In genomic region chr8:83227336-83227735, GRCm38 (mm10) we compare ENCODE assay signal across 14 mouse cellular contexts.
"Had no signal": no experiment of that assay in that cellular context is flagged by ENCODE, and none has a peak within 500 bp of the region (broad histone marks: within the 10 kb centered on the region; RNA-seq: fewer than 3 reads in every experiment).

No protein-coding gene starts in this region.

- H3K27ac ChIP-seq: kidney, postnatal 0 days; limb, embryonic 12.5 days; liver, embryonic 14.5 days; macrophage; midbrain, embryonic 12.5 days; neural tube, embryonic 12.5 days had no signal

- H3K9me3 ChIP-seq: limb, embryonic 12.5 days; megakaryocyte, embryonic 14.5 days; midbrain, embryonic 12.5 days; neural tube, embryonic 12.5 days had no signal

- DNase-seq: kidney, adult 11 months; kidney, adult 9 months; kidney, postnatal 36 days; layer of hippocampus, adult 9-11 months; layer of hippocampus, postnatal 36 days; lung, embryonic 14.5 days; thymus, postnatal 36 days had no signal

- H3K27me3 ChIP-seq: limb, embryonic 12.5 days; midbrain, embryonic 12.5 days; neural tube, embryonic 12.5 days had no signal

- H3K4me3 ChIP-seq: limb, embryonic 12.5 days; megakaryocyte, embryonic 14.5 days; midbrain, embryonic 12.5 days; neural tube, embryonic 12.5 days had no signal

- H3K9ac ChIP-seq: limb, embryonic 12.5 days; liver, embryonic 14.5 days; lung, embryonic 14.5 days; midbrain, embryonic 12.5 days; neural tube, embryonic 12.5 days had no signal

- H3K36me3 ChIP-seq: limb, embryonic 12.5 days; midbrain, embryonic 12.5 days; neural tube, embryonic 12.5 days had no signal

- H3K4me2 ChIP-seq: limb, embryonic 12.5 days; lung, embryonic 14.5 days; midbrain, embryonic 12.5 days; neural tube, embryonic 12.5 days had no signal

- H3K4me1 ChIP-seq: limb, embryonic 12.5 days; megakaryocyte, embryonic 14.5 days; neural tube, embryonic 12.5 days had no signal
